12 mouse cellular contexts compared by ENCODE assay signal in genomic region chr12:70784240-70784705, GRCm38 (mm10). TPM values are rescaled to one million over a fixed set of nuclear protein-coding genes. Genes with fewer than 3 reads are reported as not detected.
DNase-seq lines count a peak whose midpoint lies in the region; ATAC-seq and TF ChIP-seq lines count a peak whose summit lies in the region.
"Had no signal": no experiment of that assay in that cellular context is flagged by ENCODE, and none has a peak within 500 bp of the region (broad histone marks: within the 10 kb centered on the region; RNA-seq: fewer than 3 reads in every experiment).

No protein-coding gene starts in this region.

- no peaks in the 10 kb centered on the region for H3K27me3 ChIP-seq in heart, embryonic 13.5 days (replicated peaks)
- no peaks in the 10 kb centered on the region for H3K27me3 ChIP-seq in embryonic facial prominence, embryonic 10.5 days (replicated peaks; ENCODE audit: low read depth, poor library complexity, severe bottlenecking)
- no peaks in the 10 kb centered on the region for H3K27me3 ChIP-seq in forebrain, postnatal 0 days (ENCODE audit: insufficient read depth, low read length)

- peaks cover 21% of the 10 kb centered on the region for H3K4me1 ChIP-seq in heart, embryonic 13.5 days
- peaks cover 30% of the 10 kb centered on the region for H3K4me1 ChIP-seq in embryonic facial prominence, embryonic 10.5 days
- H3K4me1 ChIP-seq in forebrain, postnatal 0 days (ENCODE audit: insufficient read depth): no peaks in the 10 kb centered on the region

- intact Hi-C loops in heart, postnatal 14 days (cut with DNase I): no loop called here
- intact Hi-C loops in left cerebral cortex, postnatal 4 days (cut with DNase I): no loop called here

- ATAC-seq in heart, embryonic 13.5 days (ENCODE audit: extremely low read depth, insufficient number of reproducible peaks, low FRiP score, low TSS enrichment): no peak
- no peak for ATAC-seq in forebrain, postnatal 0 days
- ATAC-seq: inflammation-experienced regulatory T-cells, adult 6 months had no signal

- no peak for DNase-seq in heart, postnatal 14 days
- DNase-seq in embryonic facial prominence, embryonic 10.5 days (ENCODE audit: low spot score): no peak
- DNase-seq in forebrain, postnatal 0 days: no peak
- DNase-seq in lung, postnatal 14 days: peak; percentile 20
- no peak for DNase-seq in natural killer cell, adult 2 months (ENCODE audit: low spot score in 2 of 2)
- no peak for DNase-seq in ovary, postnatal 10 days (ENCODE audit: low spot score)
- DNase-seq in left cerebral cortex, postnatal 4 days: no peak
- DNase-seq: cerebellum, adult 9-11 months; right cerebral cortex, postnatal 4 days had no signal

- WGBS in heart, embryonic 13.5 days: 37% methylated on average over 6 of the region's 6 CpGs
- 32% methylated on average over 6 of the region's 6 CpGs for WGBS in embryonic facial prominence, embryonic 10.5 days
- 36% methylated on average over 6 of the region's 6 CpGs for WGBS in forebrain, postnatal 0 days

- no peaks in the 10 kb centered on the region for H3K9me3 ChIP-seq in heart, embryonic 13.5 days
- no peaks in the 10 kb centered on the region for H3K9me3 ChIP-seq in embryonic facial prominence, embryonic 10.5 days
- H3K9me3 ChIP-seq in forebrain, postnatal 0 days (ENCODE audit: low read length): no peaks in the 10 kb centered on the region

- H3K9ac ChIP-seq in heart, embryonic 13.5 days: peak overlapping the region; percentile 34; the same call in 1 of the 2 replicates
- no peak overlapping the region for H3K9ac ChIP-seq in forebrain, postnatal 0 days
- H3K9ac ChIP-seq: liver, embryonic 14.5 days had no signal

- H3K4me3 ChIP-seq in heart, embryonic 13.5 days: no peak overlapping the region
- peak overlapping the region; percentile 33 for H3K4me3 ChIP-seq in embryonic facial prominence, embryonic 10.5 days
- H3K4me3 ChIP-seq in forebrain, postnatal 0 days (ENCODE audit: low read depth, low read length): no peak overlapping the region

- TF ChIP-seq CTCF in forebrain, postnatal 0 days (IDR thresholded peaks at IDR 0.05; ENCODE audit: low read depth): no peak

- no peak overlapping the region for H3K27ac ChIP-seq in heart, embryonic 13.5 days (replicated peaks)
- peak overlapping the region; percentile 52 for H3K27ac ChIP-seq in embryonic facial prominence, embryonic 10.5 days (replicated peaks)
- H3K27ac ChIP-seq in forebrain, postnatal 0 days (ENCODE audit: low read depth, low read length): no peak overlapping the region
- H3K27ac ChIP-seq: liver, embryonic 14.5 days had no signal

- peak overlapping the region; percentile 47 for H3K4me2 ChIP-seq in heart, embryonic 13.5 days
- H3K4me2 ChIP-seq in forebrain, postnatal 0 days (ENCODE audit: low read depth): 0 out of 2 replicates have a peak overlapping the region, but pooled peaks have one; percentile 27

- H3K36me3 ChIP-seq in heart, embryonic 13.5 days: no peaks in the 10 kb centered on the region
- no peaks in the 10 kb centered on the region for H3K36me3 ChIP-seq in embryonic facial prominence, embryonic 10.5 days (replicated peaks)
- H3K36me3 ChIP-seq in forebrain, postnatal 0 days (ENCODE audit: insufficient read depth): no peaks in the 10 kb centered on the region

RNA-seq across cellular contexts. Expression of gene Frmd6, which starts 41.0 kb away (rescaled TPM):
- polyA plus RNA-seq in heart, embryonic 13.5 days (2015; fragmentation: Nextera tagmentation; extraction: Ambion mirVana): 21.7 and 21.8 TPM in 2 replicates
- total RNA-seq in heart, postnatal 14 days (2021): 10 to 100 TPM; 38.3 to 41.1 TPM
- 45.1 and 54.5 TPM in 2 replicates for polyA plus RNA-seq in embryonic facial prominence, embryonic 10.5 days (2016; fragmentation: Nextera tagmentation; extraction: Ambion mirVana)
- 10.6 and 11.0 TPM in 2 replicates for total RNA-seq in forebrain, postnatal 0 days (2014; rRNA removed)
- 6.9 and 7.4 TPM in 2 replicates for polyA plus RNA-seq in forebrain, postnatal 0 days (2015; fragmentation: Nextera tagmentation; extraction: Ambion mirVana)
- total RNA-seq in left cerebral cortex, postnatal 4 days (2021): 10 to 100 TPM; 21.2 to 24.6 TPM
